ENCODE assay signal across 30 mouse cellular contexts in genomic region chr4:22110400-22110799, GRCm38 (mm10).
DNase-seq lines count a peak whose midpoint lies in the region; ATAC-seq and TF ChIP-seq lines count a peak whose summit lies in the region.
"Had no signal": no experiment of that assay in that cellular context is flagged by ENCODE, and none has a peak within 500 bp of the region (broad histone marks: within the 10 kb centered on the region; RNA-seq: fewer than 3 reads in every experiment).

No protein-coding gene starts in this region.

- TF ChIP-seq POLR2A in brain, embryonic 14.5 days (IDR thresholded peaks at IDR 0.05; ENCODE audit: borderline replicate concordance, extremely low read depth, insufficient read depth, insufficient read length, poor library complexity, severe bottlenecking), result no peak

- H3K4me1 ChIP-seq in forebrain, embryonic 13.5 days, result peaks cover 11% of the 10 kb centered on the region
- no peaks in the 10 kb centered on the region for H3K4me1 ChIP-seq in forebrain, embryonic 11.5 days (replicated peaks; ENCODE audit: control insufficient read depth, insufficient read depth, low read length)
- H3K4me1 ChIP-seq in forebrain, postnatal 0 days (ENCODE audit: insufficient read depth), result 0 out of 2 replicates have a peak, but pooled peaks cover 9% of the 10 kb centered on the region
- no peaks in the 10 kb centered on the region for H3K4me1 ChIP-seq in midbrain, postnatal 0 days (ENCODE audit: insufficient read depth, low read length)
- H3K4me1 ChIP-seq: embryonic facial prominence, embryonic 15.5 days; limb, embryonic 12.5 days; lung, embryonic 15.5 days had no signal

- no peak for TF ChIP-seq CTCF in brain, embryonic 14.5 days (IDR thresholded peaks at IDR 0.05; ENCODE audit: borderline replicate concordance, extremely low read depth, insufficient read depth, insufficient read length)
- no peak for TF ChIP-seq CTCF in forebrain, postnatal 0 days (IDR thresholded peaks at IDR 0.05; ENCODE audit: low read depth)
- no peak for TF ChIP-seq CTCF in midbrain, postnatal 0 days (IDR thresholded peaks at IDR 0.05)

- no peak for DNase-seq in forebrain, embryonic 11.5 days (ENCODE audit: low spot score)
- peak; percentile 49 for DNase-seq in brain, embryonic 14.5 days (ENCODE audit: low read depth)
- no peak for DNase-seq in forebrain, postnatal 0 days
- DNase-seq in midbrain, postnatal 0 days (ENCODE audit: low spot score), result no peak
- no peak for DNase-seq in gastrocnemius, postnatal 10 days
- DNase-seq in left cerebral cortex, adult 8-10 months (ENCODE audit: low spot score in 2 of 2), result no peak
- DNase-seq: adrenal gland, adult 8-10 months; cerebellum, adult 8-10 months; cerebellum, postnatal 25 days; heart, postnatal 4 days; kidney, adult 8-10 months; kidney, postnatal 10 days; layer of hippocampus, postnatal 36 days; right cerebral cortex, adult 18-20 months; spleen, adult 18-20 months; thymus, adult 18-20 months; thymus, postnatal 36 days had no signal

- ATAC-seq in forebrain, embryonic 13.5 days, result peak; percentile 60; the same call in 1 of the 2 replicates
- no peak for ATAC-seq in forebrain, embryonic 11.5 days (replicated peaks; ENCODE audit: low FRiP score)
- peak; percentile 61; the same call in 1 of the 2 replicates for ATAC-seq in forebrain, postnatal 0 days
- no peak for ATAC-seq in midbrain, postnatal 0 days (ENCODE audit: low FRiP score)
- ATAC-seq: intestine, embryonic 16.5 days had no signal

- peak overlapping the region; percentile 11; the same call in 1 of the 2 replicates for H3K4me2 ChIP-seq in forebrain, embryonic 13.5 days
- H3K4me2 ChIP-seq in forebrain, embryonic 11.5 days (ENCODE audit: low read depth, low read length, severe bottlenecking), result no peak overlapping the region
- peak overlapping the region; percentile 15; the same call in 1 of the 2 replicates for H3K4me2 ChIP-seq in forebrain, postnatal 0 days (ENCODE audit: low read depth)
- peak overlapping the region; percentile 18; the same call in 1 of the 2 replicates for H3K4me2 ChIP-seq in midbrain, postnatal 0 days (ENCODE audit: low read depth, low read length, poor library complexity, severe bottlenecking)
- H3K4me2 ChIP-seq: embryonic facial prominence, embryonic 15.5 days; heart, embryonic 15.5 days; hindbrain, embryonic 13.5 days; limb, embryonic 12.5 days; liver, embryonic 11.5 days; lung, embryonic 15.5 days; neural tube, embryonic 15.5 days had no signal

- H3K27ac ChIP-seq in forebrain, embryonic 13.5 days, result no peak overlapping the region
- H3K27ac ChIP-seq in forebrain, embryonic 11.5 days (ENCODE audit: low read depth, low read length), result no peak overlapping the region
- H3K27ac ChIP-seq in forebrain, postnatal 0 days (ENCODE audit: low read depth, low read length), result no peak overlapping the region
- H3K27ac ChIP-seq in midbrain, postnatal 0 days (ENCODE audit: low read depth, low read length), result no peak overlapping the region
- H3K27ac ChIP-seq: embryonic facial prominence, embryonic 10.5 days; embryonic facial prominence, embryonic 15.5 days; heart, embryonic 10.5 days; heart, embryonic 15.5 days; hindbrain, embryonic 13.5 days; limb, embryonic 12.5 days; lung, embryonic 15.5 days; neural tube, embryonic 15.5 days; stomach, postnatal 0 days had no signal

- 0 out of 2 replicates have a peak overlapping the region, but pooled peaks have one; percentile 22 for H3K9ac ChIP-seq in forebrain, embryonic 13.5 days
- no peak overlapping the region for H3K9ac ChIP-seq in forebrain, embryonic 11.5 days (ENCODE audit: low read length)
- H3K9ac ChIP-seq in forebrain, postnatal 0 days, result no peak overlapping the region
- H3K9ac ChIP-seq in midbrain, postnatal 0 days (replicated peaks; ENCODE audit: low read length, poor library complexity, severe bottlenecking), result no peak overlapping the region
- H3K9ac ChIP-seq: embryonic facial prominence, embryonic 15.5 days; heart, embryonic 15.5 days; hindbrain, embryonic 13.5 days; limb, embryonic 12.5 days; lung, embryonic 15.5 days; neural tube, embryonic 15.5 days had no signal

- H3K4me3 ChIP-seq in forebrain, embryonic 13.5 days, result no peak overlapping the region
- H3K4me3 ChIP-seq in forebrain, embryonic 11.5 days (ENCODE audit: low read depth, low read length), result no peak overlapping the region
- no peak overlapping the region for H3K4me3 ChIP-seq in forebrain, postnatal 0 days (ENCODE audit: low read depth, low read length)
- no peak overlapping the region for H3K4me3 ChIP-seq in midbrain, postnatal 0 days (ENCODE audit: low read depth, low read length)
- H3K4me3 ChIP-seq: embryonic facial prominence, embryonic 10.5 days; embryonic facial prominence, embryonic 15.5 days; heart, embryonic 15.5 days; hindbrain, embryonic 13.5 days; limb, embryonic 12.5 days; lung, embryonic 15.5 days; neural tube, embryonic 15.5 days had no signal

- no peaks in the 10 kb centered on the region for H3K36me3 ChIP-seq in forebrain, embryonic 13.5 days (ENCODE audit: poor library complexity, severe bottlenecking)
- H3K36me3 ChIP-seq in forebrain, embryonic 11.5 days (ENCODE audit: control insufficient read depth, insufficient read depth, low read length), result no peaks in the 10 kb centered on the region
- H3K36me3 ChIP-seq in forebrain, postnatal 0 days (ENCODE audit: insufficient read depth), result no peaks in the 10 kb centered on the region
- no peaks in the 10 kb centered on the region for H3K36me3 ChIP-seq in midbrain, postnatal 0 days (ENCODE audit: insufficient read depth, low read length)
- H3K36me3 ChIP-seq: embryonic facial prominence, embryonic 10.5 days; embryonic facial prominence, embryonic 15.5 days; G1E; heart, embryonic 10.5 days; heart, embryonic 15.5 days; hindbrain, embryonic 13.5 days; limb, embryonic 12.5 days; lung, embryonic 15.5 days; neural tube, embryonic 15.5 days had no signal

- H3K27me3 ChIP-seq in forebrain, embryonic 13.5 days, result no peaks in the 10 kb centered on the region
- H3K27me3 ChIP-seq in forebrain, embryonic 11.5 days (ENCODE audit: control insufficient read depth, insufficient read depth, low read length), result no peaks in the 10 kb centered on the region
- no peaks in the 10 kb centered on the region for H3K27me3 ChIP-seq in forebrain, postnatal 0 days (ENCODE audit: insufficient read depth, low read length)
- no peaks in the 10 kb centered on the region for H3K27me3 ChIP-seq in midbrain, postnatal 0 days (ENCODE audit: insufficient read depth, low read length)
- H3K27me3 ChIP-seq: heart, embryonic 15.5 days; hindbrain, embryonic 13.5 days; limb, embryonic 12.5 days; lung, embryonic 15.5 days; neural tube, embryonic 15.5 days had no signal

- H3K9me3 ChIP-seq in forebrain, embryonic 13.5 days (replicated peaks), result no peaks in the 10 kb centered on the region
- no peaks in the 10 kb centered on the region for H3K9me3 ChIP-seq in forebrain, embryonic 11.5 days (ENCODE audit: control insufficient read depth, low read length)
- no peaks in the 10 kb centered on the region for H3K9me3 ChIP-seq in forebrain, postnatal 0 days (ENCODE audit: low read length)
- H3K9me3 ChIP-seq in midbrain, postnatal 0 days (ENCODE audit: low read length), result no peaks in the 10 kb centered on the region
- H3K9me3 ChIP-seq: embryonic facial prominence, embryonic 10.5 days; embryonic facial prominence, embryonic 15.5 days; G1E; heart, embryonic 10.5 days; heart, embryonic 15.5 days; hindbrain, embryonic 13.5 days; limb, embryonic 12.5 days; lung, embryonic 15.5 days; neural tube, embryonic 15.5 days had no signal

- 23% methylated on average over 8 of the region's 8 CpGs for WGBS in forebrain, embryonic 13.5 days
- WGBS in forebrain, embryonic 11.5 days, result 33% methylated on average over 8 of the region's 8 CpGs
- WGBS in forebrain, postnatal 0 days, result 17% methylated on average over 8 of the region's 8 CpGs
- 22% methylated on average over 8 of the region's 8 CpGs for WGBS in midbrain, postnatal 0 days

Comparison
In these comparisons a context has a peak if more than half of its experiments do, and no peak if none do; other contexts are left out.
1. ATAC-seq: peak in forebrain, embryonic 13.5 days (single experiment) and forebrain, postnatal 0 days (single experiment); none in forebrain, embryonic 11.5 days (single experiment) and midbrain, postnatal 0 days (single experiment).